ENCODE assay signal across 8 mouse cellular contexts in the genomic region with DNA sequence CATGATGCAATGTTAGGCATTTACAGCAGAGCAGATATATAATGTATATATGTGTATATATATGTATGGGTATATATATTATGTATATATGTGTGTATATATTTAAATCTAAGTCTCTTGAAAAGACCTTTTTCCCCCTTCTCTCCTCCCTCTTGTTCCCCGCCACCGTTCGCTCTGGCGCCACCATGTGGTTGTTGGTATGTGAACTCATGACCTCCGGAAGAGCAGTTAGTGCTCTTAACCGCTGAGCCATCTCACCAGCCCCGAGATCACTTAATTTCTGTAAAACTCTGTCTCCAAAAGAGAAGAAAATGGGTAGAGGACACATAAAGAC.
A peak's percentile ranks its signal among the peaks of the same experiment; 100 is the strongest.
DNase-seq lines count a peak whose midpoint lies in the region; ATAC-seq and TF ChIP-seq lines count a peak whose summit lies in the region.

No protein-coding gene starts in this region.

- no peaks in the 10 kb centered on the region for H3K79me2 ChIP-seq in liver, adult 2 months (ENCODE audit: control insufficient read depth, insufficient read depth, low read length)

- H3K27me3 ChIP-seq in forebrain, embryonic 11.5 days (ENCODE audit: control insufficient read depth, insufficient read depth, low read length), result no peaks in the 10 kb centered on the region
- H3K27me3 ChIP-seq in hindbrain, embryonic 12.5 days, result no peaks in the 10 kb centered on the region
- H3K27me3 ChIP-seq in liver, adult 2 months (ENCODE audit: control insufficient read depth, insufficient read depth, low read length), result no peaks in the 10 kb centered on the region
- no peaks in the 10 kb centered on the region for H3K27me3 ChIP-seq in midbrain, postnatal 0 days (ENCODE audit: insufficient read depth, low read length)
- no peaks in the 10 kb centered on the region for H3K27me3 ChIP-seq in thymus, adult 2 months (ENCODE audit: control insufficient read depth, insufficient read depth, low read length)

- no peak overlapping the region for H3K27ac ChIP-seq in forebrain, embryonic 11.5 days (ENCODE audit: low read depth, low read length)
- H3K27ac ChIP-seq in hindbrain, embryonic 12.5 days, result no peak overlapping the region
- no peak overlapping the region for H3K27ac ChIP-seq in liver, adult 2 months (replicated peaks; ENCODE audit: insufficient read depth, low read depth, low read length)
- no peak overlapping the region for H3K27ac ChIP-seq in midbrain, postnatal 0 days (ENCODE audit: low read depth, low read length)
- H3K27ac ChIP-seq in thymus, adult 2 months (ENCODE audit: control insufficient read depth, insufficient read depth, low read length), result no peak overlapping the region

- ATAC-seq in forebrain, embryonic 11.5 days (replicated peaks; ENCODE audit: low FRiP score), result peak; percentile 58
- ATAC-seq in hindbrain, embryonic 12.5 days (ENCODE audit: low FRiP score), result peak; percentile 35; the same call in 1 of the 2 replicates
- no peak for ATAC-seq in midbrain, postnatal 0 days (ENCODE audit: low FRiP score)

- H3K4me3 ChIP-seq in forebrain, embryonic 11.5 days (ENCODE audit: low read depth, low read length), result peak overlapping the region; percentile 8
- no peak overlapping the region; the same call in 1 of the 2 replicates for H3K4me3 ChIP-seq in hindbrain, embryonic 12.5 days
- H3K4me3 ChIP-seq in liver, adult 2 months (ENCODE audit: insufficient read depth, low read depth, low read length), result peak overlapping the region; percentile 67; the same call in 1 of the 2 replicates
- H3K4me3 ChIP-seq in midbrain, postnatal 0 days (ENCODE audit: low read depth, low read length), result peak overlapping the region; percentile 18; the same call in 1 of the 2 replicates
- H3K4me3 ChIP-seq in thymus, adult 2 months (ENCODE audit: control insufficient read depth, insufficient read depth, low read length), result no peak overlapping the region

- peak; percentile 53 for DNase-seq in gastrocnemius, adult 18-20 months (ENCODE audit: low spot score)
- no peak for DNase-seq in gastrocnemius, postnatal 25 days
- peak; percentile 70 to 72 for DNase-seq in adrenal gland, postnatal 36 days
- DNase-seq in forebrain, embryonic 11.5 days (ENCODE audit: low spot score), result peak; percentile 75
- DNase-seq in liver, adult 2 months (ENCODE audit: extremely low read depth, low read depth, low spot score), result peak; percentile 53
- no peak for DNase-seq in midbrain, postnatal 0 days (ENCODE audit: low spot score)
- peak; percentile 81 for DNase-seq in thymus, adult 2 months

- TF ChIP-seq POLR2A in liver, adult 2 months (IDR thresholded peaks at IDR 0.05; ENCODE audit: extremely low read depth, insufficient read depth, low read length), result no peak
- TF ChIP-seq POLR2A in thymus, adult 2 months (IDR thresholded peaks at IDR 0.05; ENCODE audit: control insufficient read depth, extremely low read depth, insufficient read depth, low read length, poor library complexity), result no peak

- H3K36me3 ChIP-seq in forebrain, embryonic 11.5 days (ENCODE audit: control insufficient read depth, insufficient read depth, low read length), result no peaks in the 10 kb centered on the region
- no peaks in the 10 kb centered on the region for H3K36me3 ChIP-seq in hindbrain, embryonic 12.5 days
- H3K36me3 ChIP-seq in liver, adult 2 months (ENCODE audit: control insufficient read depth, insufficient read depth, low read length), result no peaks in the 10 kb centered on the region
- no peaks in the 10 kb centered on the region for H3K36me3 ChIP-seq in midbrain, postnatal 0 days (ENCODE audit: insufficient read depth, low read length)
- H3K36me3 ChIP-seq in thymus, adult 2 months (ENCODE audit: control insufficient read depth, insufficient read depth, low read length), result no peaks in the 10 kb centered on the region

- no peaks in the 10 kb centered on the region for H3K4me1 ChIP-seq in forebrain, embryonic 11.5 days (replicated peaks; ENCODE audit: control insufficient read depth, insufficient read depth, low read length)
- H3K4me1 ChIP-seq in hindbrain, embryonic 12.5 days, result no peaks in the 10 kb centered on the region
- H3K4me1 ChIP-seq in liver, adult 2 months (ENCODE audit: control insufficient read depth, insufficient read depth, low read length), result no peaks in the 10 kb centered on the region
- no peaks in the 10 kb centered on the region for H3K4me1 ChIP-seq in midbrain, postnatal 0 days (ENCODE audit: insufficient read depth, low read length)
- no peaks in the 10 kb centered on the region for H3K4me1 ChIP-seq in thymus, adult 2 months (replicated peaks; ENCODE audit: control insufficient read depth, insufficient read depth, low read length)

- peak; percentile 74 for TF ChIP-seq CTCF in liver, adult 2 months (IDR thresholded peaks at IDR 0.05; ENCODE audit: low read depth, low read length)
- TF ChIP-seq CTCF in midbrain, postnatal 0 days (IDR thresholded peaks at IDR 0.05), result peak; percentile 64
- TF ChIP-seq CTCF in thymus, adult 2 months (IDR thresholded peaks at IDR 0.05; ENCODE audit: borderline replicate concordance, control insufficient read depth, extremely low read depth, insufficient read depth, low read length, poor library complexity), result no peak

- WGBS in forebrain, embryonic 11.5 days, result 34% methylated on average over 7 of the region's 7 CpGs
- 32% methylated on average over 7 of the region's 7 CpGs for WGBS in hindbrain, embryonic 12.5 days
- WGBS in liver, adult 2 months, result 32% methylated on average over 7 of the region's 7 CpGs
- 35% methylated on average over 7 of the region's 7 CpGs for WGBS in midbrain, postnatal 0 days
- 18% methylated on average over 7 of the region's 7 CpGs for WGBS in thymus, adult 2 months

- H3K9ac ChIP-seq in forebrain, embryonic 11.5 days (ENCODE audit: low read length), result no peak overlapping the region
- no peak overlapping the region for H3K9ac ChIP-seq in hindbrain, embryonic 12.5 days
- no peak overlapping the region for H3K9ac ChIP-seq in liver, adult 2 months (ENCODE audit: low read depth, low read length)
- no peak overlapping the region for H3K9ac ChIP-seq in midbrain, postnatal 0 days (replicated peaks; ENCODE audit: low read length, poor library complexity, severe bottlenecking)

- H3K4me2 ChIP-seq in forebrain, embryonic 11.5 days (ENCODE audit: low read depth, low read length, severe bottlenecking), result peak overlapping the region; percentile 6; the same call in 1 of the 2 replicates
- H3K4me2 ChIP-seq in hindbrain, embryonic 12.5 days (replicated peaks), result peak overlapping the region; percentile 37
- peak overlapping the region; percentile 33 for H3K4me2 ChIP-seq in midbrain, postnatal 0 days (ENCODE audit: low read depth, low read length, poor library complexity, severe bottlenecking)

- H3K9me3 ChIP-seq in forebrain, embryonic 11.5 days (ENCODE audit: control insufficient read depth, low read length), result no peaks in the 10 kb centered on the region
- H3K9me3 ChIP-seq in hindbrain, embryonic 12.5 days (replicated peaks), result no peaks in the 10 kb centered on the region
- no peaks in the 10 kb centered on the region for H3K9me3 ChIP-seq in midbrain, postnatal 0 days (ENCODE audit: low read length)

Comparison
In these comparisons a context has a peak if more than half of its experiments do, and no peak if none do; other contexts are left out.
1. DNase-seq: peak in gastrocnemius, adult 18-20 months (single experiment), adrenal gland, postnatal 36 days (2 of 2), forebrain, embryonic 11.5 days (single experiment), liver, adult 2 months (single experiment) and thymus, adult 2 months (single experiment); none in gastrocnemius, postnatal 25 days (single experiment) and midbrain, postnatal 0 days (single experiment).
2. H3K4me3 ChIP-seq: peak in forebrain, embryonic 11.5 days (single experiment), liver, adult 2 months (single experiment) and midbrain, postnatal 0 days (single experiment); none in hindbrain, embryonic 12.5 days (single experiment) and thymus, adult 2 months (single experiment).
3. Peak in every context shown above with its lines, with median percentiles within 50 percentile points of each other: H3K4me2 ChIP-seq.